Mouse (Mus musculus): ENCODE measurements around the gene Pde4d.

Pde4d gene

DNA sequence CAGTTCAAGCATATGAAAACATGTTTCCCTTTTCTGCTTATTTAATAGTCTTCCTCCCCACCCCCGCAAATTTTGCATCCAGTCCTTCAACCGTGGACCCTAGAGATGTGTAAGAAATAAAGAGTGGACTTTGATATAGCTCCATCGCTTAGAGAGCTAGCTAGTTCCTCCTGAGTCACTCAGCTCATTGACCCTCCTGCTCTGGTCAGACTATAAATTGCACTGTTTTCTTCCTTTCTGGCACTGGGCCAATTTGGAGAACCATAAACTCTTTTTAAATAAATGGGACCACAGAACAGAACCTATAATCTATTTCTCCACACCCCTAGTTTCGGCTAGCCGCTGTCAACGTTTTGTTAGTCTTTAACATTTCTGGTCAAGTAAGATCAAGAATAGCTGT is 1245.3 kb downstream of the Pde4d start:
- no peak for DNase-seq (ENCODE audit: low spot score)

DNA sequence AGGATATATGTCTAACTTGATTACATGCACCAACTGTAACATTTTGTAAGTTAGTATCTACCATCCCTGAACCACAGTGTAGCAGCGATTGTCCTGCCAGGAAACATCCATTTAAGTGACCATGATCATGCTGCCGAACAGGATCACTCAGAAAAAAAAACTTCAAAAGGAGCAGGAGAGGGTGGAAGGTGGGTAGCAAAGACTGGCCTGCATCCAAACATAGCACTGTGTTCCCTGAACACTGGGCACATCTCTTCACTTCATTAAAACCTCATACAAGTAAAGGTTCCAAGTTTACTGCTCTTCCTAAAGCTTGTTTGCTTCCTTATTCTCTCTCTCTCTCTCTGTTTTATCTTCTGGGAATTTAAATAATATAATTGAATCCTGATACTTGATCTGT is 1256.4 kb downstream of the Pde4d start:
- DNase-seq (ENCODE audit: low spot score) = no peak

DNA sequence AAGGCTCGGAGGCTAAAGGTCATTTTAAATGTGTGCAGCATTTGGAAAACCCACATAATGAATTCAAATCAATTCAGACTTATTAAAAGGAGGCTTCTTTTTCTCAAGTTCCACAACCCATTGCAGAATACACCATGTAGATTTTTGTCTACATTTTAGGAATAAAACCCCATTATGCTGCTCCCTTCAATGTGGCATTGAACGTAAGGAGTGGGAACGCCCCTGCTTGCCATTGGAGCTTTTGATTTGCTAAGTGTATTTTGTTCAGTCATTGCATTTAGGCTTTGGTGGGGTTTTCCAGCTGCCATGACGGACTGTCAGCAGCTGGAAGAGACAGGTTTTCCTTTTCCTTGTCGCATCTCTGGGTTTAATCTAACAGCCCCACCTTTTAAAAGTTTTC is 1256.8 kb downstream of the Pde4d start:
- no peak for DNase-seq (ENCODE audit: low spot score)

DNA sequence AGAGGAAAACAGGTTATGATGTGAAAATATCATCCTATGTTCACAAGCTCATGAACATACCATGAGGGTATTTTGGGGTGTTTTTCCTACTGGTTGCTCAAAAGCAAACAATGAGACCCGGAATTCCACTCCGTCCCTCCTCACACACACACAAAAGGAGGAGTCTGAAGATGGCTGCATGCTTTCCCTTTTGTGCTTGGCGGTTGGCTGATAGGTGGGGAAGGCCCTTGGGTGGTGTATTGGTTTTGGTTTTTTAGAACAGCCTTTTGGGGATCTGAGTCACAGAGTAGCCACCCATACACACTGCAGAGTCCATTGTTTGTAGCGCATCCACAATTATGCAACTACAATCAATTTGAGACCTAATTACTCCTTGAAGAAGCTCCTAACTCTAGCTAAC is 1257.4 kb downstream of the Pde4d start:
- DNase-seq (ENCODE audit: low spot score) = no peak

DNA sequence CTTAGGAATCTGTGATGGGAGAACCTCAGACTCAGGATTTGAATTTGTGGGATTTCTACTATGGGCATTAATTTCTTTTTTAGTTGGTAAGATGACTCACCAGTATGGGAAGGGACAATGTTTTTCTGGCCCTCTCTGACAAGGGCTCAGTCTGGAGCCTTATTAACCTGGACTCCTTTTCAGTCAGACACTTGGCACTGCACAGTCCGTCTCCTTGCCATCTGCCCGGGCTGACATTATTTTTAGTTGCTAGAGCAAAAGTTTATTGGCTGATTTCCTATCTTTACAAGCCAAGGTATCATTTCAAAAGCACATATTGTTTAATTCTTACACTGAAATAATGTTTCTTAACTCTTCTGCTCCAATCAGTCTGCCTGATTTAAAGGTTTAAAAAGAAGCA is 1258.6 kb downstream of the Pde4d start:
- DNase-seq (ENCODE audit: low spot score) = no peak

DNA sequence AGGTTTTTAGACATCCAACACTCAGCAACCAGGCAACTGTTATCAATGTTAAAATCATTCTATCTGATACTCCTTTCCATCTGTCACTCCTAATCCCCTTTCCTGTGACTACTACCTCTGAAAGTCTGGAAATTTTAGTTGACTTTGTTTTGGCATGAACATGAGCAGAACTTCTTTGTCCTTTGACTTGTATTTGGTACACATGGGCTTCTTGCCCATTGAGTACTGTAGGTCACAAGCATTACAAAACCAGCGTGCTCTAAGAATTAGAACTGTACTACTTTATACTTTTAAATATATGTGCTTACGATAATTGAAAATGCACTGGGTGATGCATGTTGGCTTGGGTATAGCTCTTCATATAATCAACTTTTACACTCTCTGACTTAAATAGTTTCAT is 1264.8 kb downstream of the Pde4d start:
- no peak for DNase-seq (ENCODE audit: low spot score)

DNA sequence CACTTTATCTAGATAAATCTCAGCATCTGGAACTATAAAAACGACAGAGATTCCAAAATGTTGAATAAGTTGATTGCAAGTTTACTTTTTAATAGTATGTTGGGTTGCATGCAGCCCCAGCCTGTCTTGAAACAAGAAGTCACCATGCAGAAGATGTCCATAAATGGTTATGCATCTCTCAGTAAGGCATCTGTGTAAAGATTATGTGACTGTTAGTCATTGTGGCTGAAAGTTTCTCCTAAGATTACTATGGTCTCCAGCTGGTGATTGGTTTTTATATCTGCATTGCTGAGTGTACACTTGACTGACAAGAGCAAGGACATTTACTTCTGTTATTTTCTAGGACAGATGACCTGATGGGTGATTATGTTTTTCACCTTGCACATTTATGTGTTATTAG is 1265.6 kb downstream of the Pde4d start:
- DNase-seq (ENCODE audit: low spot score) = no peak

DNA sequence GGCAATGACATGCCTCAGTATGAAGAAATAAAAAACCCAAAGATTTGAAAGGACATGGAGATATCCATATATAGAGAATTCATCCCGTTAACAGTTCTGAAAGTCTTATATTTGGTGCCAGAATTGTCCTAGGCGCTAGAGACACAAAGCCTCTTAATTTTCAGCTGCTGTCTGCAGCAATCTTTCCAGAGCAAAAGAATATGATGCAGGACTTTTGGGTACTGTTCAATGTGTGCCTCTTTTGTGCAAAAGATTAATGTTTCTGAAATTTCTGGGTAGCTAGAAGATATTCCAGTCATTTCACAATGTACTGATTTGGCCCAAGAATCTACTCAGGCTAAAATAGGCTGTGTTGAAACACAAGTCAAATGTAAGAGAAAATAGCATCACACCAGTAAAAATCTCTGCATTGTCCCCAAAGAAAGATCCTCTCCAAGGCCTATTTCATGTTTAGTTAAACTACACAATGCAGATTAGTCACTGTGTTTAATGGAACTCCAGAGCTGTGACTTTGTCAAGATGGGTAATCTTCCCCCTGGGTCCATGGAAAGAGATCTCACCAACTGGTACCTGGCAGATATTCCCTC is 1270.5 kb downstream of the Pde4d start:
- DNase-seq (ENCODE audit: low spot score) = no peak

DNA sequence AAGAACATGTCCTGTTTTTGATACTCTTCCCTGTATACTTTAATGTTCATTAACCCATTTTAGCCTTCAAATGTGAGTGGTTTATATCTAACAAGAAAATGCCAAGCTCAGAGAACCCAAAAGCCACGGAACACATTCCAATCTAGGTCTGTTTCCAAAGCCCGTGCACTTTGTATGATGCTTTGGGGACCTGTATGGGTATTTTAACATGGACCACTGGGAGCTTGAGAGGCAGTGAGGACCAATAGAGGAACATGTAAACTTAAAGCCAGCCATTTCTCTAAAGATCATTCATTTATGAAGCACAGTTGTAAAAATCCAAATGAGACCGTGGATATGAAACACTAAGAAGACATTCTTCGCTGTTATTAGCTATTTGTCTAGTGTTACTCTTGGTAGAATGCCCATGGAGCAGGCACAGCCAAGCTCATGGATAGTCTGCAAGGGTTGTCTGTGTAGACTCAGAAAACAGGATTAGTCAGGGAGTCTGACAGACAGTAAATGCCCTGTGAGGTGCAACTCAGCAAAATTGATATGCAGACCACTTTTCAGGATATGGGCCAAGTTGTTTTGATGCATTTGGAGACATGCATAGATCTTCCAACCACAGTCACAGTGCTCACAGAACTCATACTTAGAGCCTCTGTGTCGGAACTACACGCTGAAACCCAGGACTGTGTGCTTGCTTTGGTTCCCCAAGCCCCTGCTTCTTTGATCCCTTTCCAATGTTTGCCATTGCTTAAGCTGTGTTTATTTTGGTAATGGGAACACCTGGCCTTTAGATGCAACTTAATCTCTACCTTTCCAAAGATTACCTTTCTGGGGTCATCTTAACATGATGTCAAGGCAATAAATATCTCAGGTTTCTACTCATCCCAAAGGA is 1272.7 kb downstream of the Pde4d start:
- no peak for DNase-seq (ENCODE audit: low spot score)

DNA sequence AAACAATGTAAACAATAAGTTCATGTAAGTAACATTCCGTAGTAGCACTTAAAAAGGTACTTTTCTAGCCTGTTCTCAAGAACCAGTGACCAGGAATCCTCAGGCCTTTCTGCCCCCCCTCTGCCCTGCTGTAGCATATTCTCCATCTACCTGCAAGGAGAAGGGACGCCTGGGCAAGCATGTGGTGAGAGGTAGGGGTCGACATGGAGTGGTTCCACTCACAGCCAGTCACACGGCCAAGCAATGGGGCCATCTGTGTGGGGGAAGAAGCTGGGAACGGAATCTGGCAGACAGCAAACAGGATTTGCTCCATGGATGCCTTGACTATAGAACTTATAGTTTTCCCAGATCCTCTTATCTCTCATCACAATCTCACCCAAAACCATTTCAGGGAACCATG is 1277.6 kb downstream of the Pde4d start:
- DNase-seq (ENCODE audit: low spot score) = no peak

DNA sequence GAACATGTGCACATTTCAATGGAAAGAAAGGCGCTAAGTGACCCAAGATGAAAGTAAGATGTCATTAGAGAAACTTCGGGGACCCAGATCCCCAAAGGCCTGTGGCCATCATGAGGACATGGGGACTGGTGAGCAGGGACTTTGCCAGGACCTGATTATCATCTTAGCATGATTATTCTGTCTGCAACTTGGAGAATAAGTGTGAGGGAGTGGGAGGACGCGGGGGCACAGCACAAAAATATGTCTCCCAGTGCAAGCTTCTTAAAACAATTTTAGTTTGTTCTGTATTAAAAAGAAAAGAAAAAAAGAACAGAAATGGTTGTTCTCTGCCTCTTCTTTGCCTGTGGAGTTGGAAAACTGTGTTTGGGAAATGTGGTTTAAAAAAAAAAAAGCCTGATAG is 1279.9 kb downstream of the Pde4d start:
- no peak for DNase-seq (ENCODE audit: low spot score)

DNA sequence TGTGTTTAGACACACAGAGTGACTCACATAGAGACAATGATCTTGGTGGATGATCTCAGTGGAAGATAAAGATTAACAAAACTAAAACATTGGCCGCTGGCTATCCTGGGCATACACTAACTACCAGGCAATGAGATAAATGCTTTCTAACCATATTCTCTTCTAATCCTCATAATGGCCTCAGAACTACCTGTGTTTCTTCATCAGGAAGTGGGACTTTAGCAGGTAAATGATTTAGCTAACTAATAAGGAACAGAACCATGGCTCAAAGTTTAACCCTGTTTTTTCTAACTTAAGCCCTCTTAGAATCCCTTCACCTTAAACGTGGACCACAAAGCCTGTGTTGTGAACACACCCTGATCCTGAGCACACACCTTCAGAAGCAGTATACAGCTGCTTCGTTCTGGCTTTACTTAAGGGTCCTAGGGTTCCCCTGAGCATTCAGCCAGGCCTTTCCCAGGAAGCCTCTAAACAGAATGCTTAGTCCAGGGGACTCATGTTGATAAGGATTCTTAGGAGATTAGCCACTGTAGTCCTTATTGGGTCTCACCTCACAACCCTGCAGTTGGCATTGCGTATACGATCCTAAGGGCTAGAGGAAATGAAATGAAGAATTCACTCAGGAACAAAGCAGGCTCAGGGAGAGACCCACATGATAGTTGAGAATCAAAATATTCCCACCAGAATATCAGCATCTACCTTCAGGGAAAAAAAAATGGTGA is 1283.1 kb downstream of the Pde4d start:
- DNase-seq (ENCODE audit: low spot score) = no peak

DNA sequence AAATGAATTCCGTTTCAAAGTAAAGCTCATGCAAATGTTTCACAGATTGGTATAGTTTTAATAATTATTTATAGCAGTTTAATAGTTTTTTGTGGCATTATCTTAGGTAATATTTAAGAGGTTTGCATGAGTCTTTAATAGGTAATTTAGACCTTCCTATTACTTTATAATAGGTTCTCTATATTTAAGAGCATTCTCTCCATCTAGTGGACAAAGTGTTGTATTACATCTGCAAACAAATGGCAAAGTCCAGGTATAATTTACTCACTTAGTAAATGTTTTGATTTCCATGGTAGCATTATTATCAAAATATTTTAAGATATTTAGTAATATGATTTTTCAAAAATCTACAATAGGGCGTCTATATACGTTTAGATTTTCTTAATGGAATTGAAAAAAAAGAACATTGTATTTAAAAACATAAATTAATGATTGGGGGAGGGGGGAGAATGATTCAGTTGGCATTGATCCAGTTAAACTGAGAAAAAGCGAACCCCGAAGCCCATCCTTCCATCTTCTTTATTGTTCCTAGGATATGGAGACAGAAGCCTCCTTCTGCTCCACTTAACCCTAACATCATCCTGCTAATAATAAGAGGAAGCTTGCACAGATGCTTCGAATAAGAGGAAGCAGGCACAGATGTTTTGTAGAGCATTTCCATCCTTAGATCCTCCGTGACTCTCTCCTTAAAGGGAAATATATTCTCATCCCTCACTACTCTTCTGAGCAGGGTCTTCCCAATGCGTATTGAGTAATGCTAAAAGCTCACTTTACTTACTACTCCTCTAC is 1286.7 kb downstream of the Pde4d start:
- DNase-seq (ENCODE audit: low spot score) = no peak

DNA sequence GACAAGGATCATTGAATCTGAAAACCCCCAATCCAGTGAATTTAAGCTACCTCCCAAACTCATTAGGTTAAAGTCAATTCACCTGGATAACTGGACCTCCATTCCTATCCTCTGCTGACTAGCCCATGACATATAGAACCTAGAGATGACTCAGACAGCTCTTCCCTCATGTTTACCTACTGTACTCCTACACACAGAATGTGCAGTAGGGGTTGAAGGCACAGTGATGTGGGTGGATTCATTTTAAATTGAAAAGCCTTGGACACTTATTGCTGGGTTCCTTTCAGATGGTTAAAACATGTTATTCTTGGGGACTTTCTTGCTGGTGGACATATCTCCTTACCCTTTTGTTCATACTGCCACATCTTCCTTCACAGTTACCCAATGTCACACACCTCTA is 1296.7 kb downstream of the Pde4d start:
- no peak for DNase-seq (ENCODE audit: low spot score)

DNA sequence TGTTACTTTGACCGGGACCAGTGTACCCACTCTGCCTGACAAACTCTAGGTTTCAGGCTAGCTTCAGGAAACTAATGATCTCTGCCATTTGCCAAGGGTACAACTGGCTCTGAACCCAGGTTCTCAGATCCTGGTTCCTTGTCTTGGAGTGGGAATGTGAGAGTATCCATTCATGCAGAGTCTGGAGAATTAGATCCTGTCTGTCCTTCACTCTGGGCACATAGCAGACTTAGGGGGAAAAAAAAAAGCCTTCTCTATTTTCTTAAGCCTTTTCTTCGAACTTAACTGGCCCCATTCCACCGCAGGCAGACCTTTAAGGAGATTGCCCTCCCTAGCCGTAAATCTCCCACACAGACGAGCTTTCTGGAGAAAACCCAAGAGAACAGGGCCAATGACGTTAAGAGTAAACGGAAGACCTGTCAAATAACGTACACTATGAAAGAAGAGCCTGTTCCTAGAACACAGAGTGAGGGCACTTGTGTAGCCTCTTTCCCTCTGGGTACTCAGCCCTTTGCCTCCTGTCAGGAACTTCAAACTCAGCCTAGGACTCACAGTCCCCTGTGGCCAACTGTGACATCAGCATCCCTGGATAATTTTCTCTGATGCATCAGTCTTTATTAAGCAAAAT is 1302.6 kb downstream of the Pde4d start:
- DNase-seq (ENCODE audit: low spot score) = no peak

DNA sequence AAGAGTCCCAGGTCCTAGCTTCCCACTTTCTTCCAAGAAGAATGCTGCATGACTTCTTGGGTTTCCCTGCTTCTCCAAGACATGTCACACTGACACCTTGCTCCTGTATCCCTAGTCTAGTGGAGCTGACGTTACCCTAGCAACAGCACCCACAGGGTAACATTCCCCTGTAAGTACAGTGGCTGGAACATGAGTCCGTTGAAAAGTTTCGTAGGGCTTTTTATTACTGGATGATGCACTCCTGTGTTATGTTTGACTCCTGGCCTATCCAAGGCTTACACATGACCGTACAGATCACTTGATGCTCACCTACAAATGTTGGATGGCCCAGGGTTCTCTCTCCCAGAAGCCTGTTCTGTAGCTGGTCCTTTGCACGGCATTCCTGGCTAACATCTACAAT is 1307.1 kb downstream of the Pde4d start:
- DNase-seq (ENCODE audit: low spot score) = no peak

DNA sequence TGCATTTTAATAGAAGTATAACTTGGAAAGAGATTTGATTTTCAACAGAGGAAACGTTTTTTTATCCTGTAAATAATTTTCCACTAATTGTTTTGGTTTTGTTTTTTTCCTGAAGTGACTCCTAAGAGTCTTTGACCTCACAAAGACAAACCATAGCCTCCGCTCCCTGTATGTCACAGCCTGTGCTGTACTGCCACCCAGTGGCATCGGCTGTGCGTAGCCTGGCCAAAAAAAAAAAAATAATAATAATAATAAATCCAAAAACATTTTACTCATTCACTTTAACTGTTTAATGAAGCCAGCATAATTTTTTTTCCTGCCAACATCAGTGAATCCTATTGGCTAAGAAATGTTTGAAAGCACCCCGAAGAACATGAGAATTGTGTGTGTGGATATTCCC is 1309.5 kb downstream of the Pde4d start:
- no peak for DNase-seq (ENCODE audit: low spot score)

DNA sequence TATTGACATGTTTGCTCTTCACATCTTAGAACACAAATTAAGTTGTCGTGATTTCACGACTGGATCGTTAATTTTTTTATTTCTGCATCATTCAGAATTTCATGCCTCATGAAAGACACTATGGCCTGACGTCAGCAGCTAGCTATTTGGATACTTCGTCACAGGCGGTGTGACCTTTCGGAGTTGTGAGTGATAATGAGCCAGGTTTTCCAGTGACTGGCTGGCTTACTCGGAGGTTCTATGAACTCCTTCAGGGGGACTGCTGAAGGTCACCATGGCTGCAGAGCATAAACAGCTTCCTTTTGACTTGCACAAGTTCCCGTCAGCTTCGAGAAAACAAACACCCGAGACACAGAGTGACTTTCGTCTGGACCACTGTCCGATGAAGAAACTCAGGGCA is 1311.3 kb downstream of the Pde4d start:
- no peak for DNase-seq (ENCODE audit: low spot score)

DNA sequence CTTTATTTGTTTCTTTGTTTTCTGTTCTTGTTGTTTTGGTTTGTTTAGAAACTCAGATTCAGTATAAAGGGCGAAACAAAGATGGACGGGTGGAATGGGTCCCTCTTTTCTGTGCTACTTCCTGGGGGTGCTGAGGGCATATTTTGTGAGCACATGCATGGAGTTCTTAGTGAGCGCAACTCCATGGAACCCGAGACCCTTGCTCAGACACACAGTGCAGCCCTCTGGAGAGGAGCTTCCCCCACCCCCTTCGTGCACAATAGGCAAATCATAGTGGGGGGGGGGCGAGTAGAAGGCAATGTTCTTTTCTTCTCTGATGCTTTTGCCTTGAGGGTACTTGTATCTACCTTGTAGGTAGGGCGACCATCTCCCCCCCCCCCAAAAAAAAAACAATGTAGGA is 1325.0 kb downstream of the Pde4d start:
- no peak for DNase-seq (ENCODE audit: low spot score)

DNA sequence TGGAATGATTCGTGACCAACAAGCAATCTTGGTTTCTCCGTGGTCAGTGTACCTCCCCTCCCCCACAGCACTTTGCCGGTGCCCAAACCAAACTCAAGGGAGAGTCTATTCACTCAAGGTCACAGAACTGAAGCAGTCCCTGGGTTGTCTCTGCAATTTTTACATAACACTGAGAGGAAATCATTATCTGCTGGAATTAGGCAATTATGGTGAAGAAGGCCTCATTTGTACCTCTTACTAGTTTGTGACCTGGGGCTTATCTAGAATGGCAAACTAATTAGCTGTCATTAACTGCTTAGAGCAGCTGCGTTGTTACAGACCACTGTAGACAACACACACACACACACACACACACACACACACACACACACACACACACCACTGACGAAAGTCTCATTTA is 1325.4 kb downstream of the Pde4d start:
- DNase-seq (ENCODE audit: low spot score) = no peak

DNA sequence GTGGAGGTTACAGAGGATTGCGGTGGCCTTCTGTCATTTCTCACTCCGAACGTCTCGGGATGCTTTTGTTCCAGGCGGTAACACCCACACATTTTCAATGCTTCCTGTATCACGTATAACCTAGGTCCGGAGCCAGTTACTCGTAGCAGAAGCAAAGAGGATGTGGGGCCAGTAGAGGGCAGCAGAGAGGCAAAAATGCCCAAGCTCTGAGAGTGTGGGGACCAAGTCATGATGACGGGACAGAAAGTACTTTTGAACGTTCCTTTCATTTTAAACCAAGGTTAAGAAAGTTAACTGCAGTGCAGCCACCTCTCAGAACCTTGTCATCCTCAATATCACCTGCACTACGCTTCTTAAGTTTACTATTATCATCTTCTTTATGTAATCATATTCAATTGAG is 1326.4 kb downstream of the Pde4d start:
- peak; percentile 84 for DNase-seq (ENCODE audit: low spot score)

DNA sequence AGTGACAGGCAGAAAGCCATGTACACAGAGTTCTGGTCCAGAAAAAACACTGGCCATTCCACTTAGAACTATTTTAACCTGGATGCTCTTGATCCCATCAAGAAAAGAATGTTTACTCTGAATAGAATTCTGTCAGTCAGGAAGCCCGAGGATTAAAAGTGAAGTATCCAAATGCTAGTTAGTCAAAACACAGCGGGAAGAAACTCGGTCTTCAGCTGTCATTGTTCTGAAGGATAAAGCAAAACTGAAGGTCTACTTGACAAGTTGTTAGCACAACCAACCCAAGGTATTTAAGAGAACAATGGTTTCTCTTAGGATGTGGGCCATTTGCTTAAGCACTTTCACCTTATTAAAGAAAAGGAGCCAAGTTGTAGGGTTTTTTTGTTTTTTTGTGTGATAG is 1327.2 kb downstream of the Pde4d start:
- no peak for DNase-seq (ENCODE audit: low spot score)
